Comparison of ENCODE assay signal across 8 mouse cellular contexts in the genomic region with DNA sequence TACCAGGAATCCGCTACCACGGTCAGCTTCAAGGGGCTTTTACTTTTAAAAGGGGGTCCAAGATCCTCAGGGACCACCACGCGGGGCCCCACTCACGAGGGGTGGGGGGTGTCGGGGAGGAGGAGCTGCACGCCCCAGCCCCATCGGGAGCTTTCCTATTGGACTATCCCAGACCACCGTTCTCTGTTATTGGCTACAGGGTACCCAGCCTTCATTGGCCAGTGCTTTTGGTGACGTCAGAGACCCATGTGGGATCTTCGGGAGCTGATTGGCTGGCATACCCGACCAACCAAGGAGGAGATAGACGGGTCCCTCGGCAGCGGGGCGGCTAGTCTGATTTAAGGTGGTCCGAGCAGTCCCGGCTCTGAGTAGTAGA. TPM values are rescaled to one million over a fixed set of nuclear protein-coding genes. Genes with fewer than 3 reads are reported as not detected.
DNase-seq lines count a peak whose midpoint lies in the region; ATAC-seq and TF ChIP-seq lines count a peak whose summit lies in the region.

No protein-coding gene starts in this region.

- TF ChIP-seq POLR2A in brain, embryonic 14.5 days (IDR thresholded peaks at IDR 0.05; ENCODE audit: borderline replicate concordance, extremely low read depth, insufficient read depth, insufficient read length, poor library complexity, severe bottlenecking), result no peak
- no peak for TF ChIP-seq POLR2A in liver, adult 2 months (IDR thresholded peaks at IDR 0.05; ENCODE audit: extremely low read depth, insufficient read depth, low read length)
- TF ChIP-seq POLR2A in myocyte (IDR thresholded peaks at IDR 0.05; ENCODE audit: insufficient read length, low read depth), result no peak

- H3K4me3 ChIP-seq in C2C12 (ENCODE audit: insufficient read depth, poor library complexity, severe bottlenecking) (peak overlapping the region; percentile 43), myocyte (peak overlapping the region; percentile 32)
- H3K4me3 ChIP-seq in erythroblast, embryonic 14.5 days (replicated peaks), result peak overlapping the region; percentile 76
- H3K4me3 ChIP-seq in heart, embryonic 11.5 days (ENCODE audit: low read depth, low read length), result peak overlapping the region; percentile 50
- H3K4me3 ChIP-seq in kidney, embryonic 16.5 days (ENCODE audit: low read length), result peak overlapping the region; percentile 52
- peak overlapping the region; percentile 56 for H3K4me3 ChIP-seq in liver, adult 2 months (ENCODE audit: insufficient read depth, low read depth, low read length)

- no peaks in the 10 kb centered on the region for H3K79me2 ChIP-seq in C2C12 (ENCODE audit: control insufficient read depth, insufficient read depth)
- no peaks in the 10 kb centered on the region for H3K79me2 ChIP-seq in liver, adult 2 months (ENCODE audit: control insufficient read depth, insufficient read depth, low read length)
- no peaks in the 10 kb centered on the region for H3K79me2 ChIP-seq in myocyte (ENCODE audit: control insufficient read depth, insufficient read depth)

- TF ChIP-seq CTCF in C2C12 (IDR thresholded peaks at IDR 0.05; ENCODE audit: control insufficient read depth, insufficient read depth, insufficient read length), result no peak
- no peak for TF ChIP-seq CTCF in brain, embryonic 14.5 days (IDR thresholded peaks at IDR 0.05; ENCODE audit: borderline replicate concordance, extremely low read depth, insufficient read depth, insufficient read length)
- no peak for TF ChIP-seq CTCF in liver, adult 2 months (IDR thresholded peaks at IDR 0.05; ENCODE audit: low read depth, low read length)

- H3K79me3 ChIP-seq in C2C12 (ENCODE audit: low read depth), result no peaks in the 10 kb centered on the region

- H3K4me2 ChIP-seq in heart, embryonic 11.5 days, result peak overlapping the region; percentile 84
- peak overlapping the region; percentile 95 for H3K4me2 ChIP-seq in kidney, embryonic 16.5 days (replicated peaks; ENCODE audit: low read depth, low read length)
- peak overlapping the region; percentile 100 for H3K4me2 ChIP-seq in myocyte (ENCODE audit: low read depth)

- H3K9ac ChIP-seq in heart, embryonic 11.5 days (ENCODE audit: low read depth, low read length), result peak overlapping the region; percentile 66; the same call in 1 of the 2 replicates
- H3K9ac ChIP-seq in kidney, embryonic 16.5 days (replicated peaks; ENCODE audit: low read length), result peak overlapping the region; percentile 58
- peak overlapping the region; percentile 65 for H3K9ac ChIP-seq in liver, adult 2 months (ENCODE audit: low read depth, low read length)

- H3K27ac ChIP-seq in heart, embryonic 11.5 days (ENCODE audit: low read depth, low read length), result peak overlapping the region; percentile 94
- peak overlapping the region; percentile 96 for H3K27ac ChIP-seq in kidney, embryonic 16.5 days (ENCODE audit: low read length)
- H3K27ac ChIP-seq in liver, adult 2 months (replicated peaks; ENCODE audit: insufficient read depth, low read depth, low read length), result peak overlapping the region; percentile 86

- H3ac ChIP-seq in C2C12 (ENCODE audit: control insufficient read depth, insufficient read length, low read depth), result peak overlapping the region; percentile 77
- no peak overlapping the region for H3ac ChIP-seq in myocyte (ENCODE audit: control insufficient read depth, insufficient read length)

- H3K9me3 ChIP-seq in erythroblast, embryonic 14.5 days (ENCODE audit: control insufficient read depth, low read length), result no peaks in the 10 kb centered on the region
- H3K9me3 ChIP-seq in heart, embryonic 11.5 days (replicated peaks; ENCODE audit: control insufficient read depth, low read length), result no peaks in the 10 kb centered on the region
- H3K9me3 ChIP-seq in kidney, embryonic 16.5 days (ENCODE audit: low read length), result no peaks in the 10 kb centered on the region

- ATAC-seq in heart, embryonic 11.5 days (replicated peaks; ENCODE audit: insufficient number of reproducible peaks, low FRiP score, low TSS enrichment), result peak; percentile 89
- peak; percentile 88 for ATAC-seq in kidney, embryonic 16.5 days (ENCODE audit: low FRiP score, low TSS enrichment)

- H3K36me3 ChIP-seq in C2C12 (ENCODE audit: control insufficient read depth, insufficient read depth) (peaks cover 6% of the 10 kb centered on the region), myocyte (ENCODE audit: control insufficient read depth, insufficient read depth) (no peaks in the 10 kb centered on the region)
- H3K36me3 ChIP-seq in erythroblast, embryonic 14.5 days (ENCODE audit: control insufficient read depth), result peaks cover 3% of the 10 kb centered on the region
- H3K36me3 ChIP-seq in heart, embryonic 11.5 days (ENCODE audit: control insufficient read depth, insufficient read depth, low read length), result peaks cover 2% of the 10 kb centered on the region
- H3K36me3 ChIP-seq in kidney, embryonic 16.5 days (ENCODE audit: insufficient read depth, low read length), result peaks cover 3% of the 10 kb centered on the region; the same call in 1 of the 2 replicates
- H3K36me3 ChIP-seq in liver, adult 2 months (ENCODE audit: control insufficient read depth, insufficient read depth, low read length), result no peaks in the 10 kb centered on the region
- H3K36me3 ChIP-seq in splenic B cell, adult 2 months (ENCODE audit: control insufficient read depth, insufficient read depth, low read length, poor library complexity, severe bottlenecking), result no peaks in the 10 kb centered on the region; the same call in 1 of the 2 replicates

- H3K27me3 ChIP-seq in C2C12 (ENCODE audit: control insufficient read depth, insufficient read depth, insufficient read length) (no peaks in the 10 kb centered on the region), myocyte (ENCODE audit: control insufficient read depth, insufficient read depth, insufficient read length) (no peaks in the 10 kb centered on the region)
- H3K27me3 ChIP-seq in erythroblast, embryonic 14.5 days (ENCODE audit: control insufficient read depth), result peaks cover 57% of the 10 kb centered on the region
- H3K27me3 ChIP-seq in heart, embryonic 11.5 days (ENCODE audit: control insufficient read depth, insufficient read depth, low read length), result peaks cover 17% of the 10 kb centered on the region; the same call in 1 of the 2 replicates
- peaks cover 20% of the 10 kb centered on the region for H3K27me3 ChIP-seq in kidney, embryonic 16.5 days (ENCODE audit: insufficient read depth, low read length)
- H3K27me3 ChIP-seq in liver, adult 2 months (ENCODE audit: control insufficient read depth, insufficient read depth, low read length), result no peaks in the 10 kb centered on the region
- H3K27me3 ChIP-seq in splenic B cell, adult 2 months (ENCODE audit: control insufficient read depth, insufficient read depth, low read length, poor library complexity, severe bottlenecking), result no peaks in the 10 kb centered on the region

- WGBS in heart, embryonic 11.5 days (ENCODE audit: insufficient replicate concordance), result under 1% methylated on average over 18 of the region's 18 CpGs
- WGBS in kidney, embryonic 16.5 days, result under 1% methylated on average over 18 of the region's 18 CpGs
- WGBS in liver, adult 2 months, result 1% methylated on average over 18 of the region's 18 CpGs

- peaks cover 85% of the 10 kb centered on the region for H3K4me1 ChIP-seq in erythroblast, embryonic 14.5 days (ENCODE audit: control insufficient read depth)
- peaks cover 53% of the 10 kb centered on the region for H3K4me1 ChIP-seq in heart, embryonic 11.5 days (ENCODE audit: control insufficient read depth, insufficient read depth, low read length)
- peaks cover 80% of the 10 kb centered on the region for H3K4me1 ChIP-seq in kidney, embryonic 16.5 days (ENCODE audit: insufficient read depth, low read length)
- H3K4me1 ChIP-seq in liver, adult 2 months (ENCODE audit: control insufficient read depth, insufficient read depth, low read length), result peaks cover 20% of the 10 kb centered on the region

- peak; percentile 100 for DNase-seq in brain, embryonic 14.5 days (ENCODE audit: low read depth)
- peak; percentile 95 for DNase-seq in liver, adult 2 months (ENCODE audit: extremely low read depth, low read depth, low spot score)
- DNase-seq in splenic B cell, adult 2 months (ENCODE audit: low read depth, low spot score), result peak; percentile 97

RNA-seq across cellular contexts. Expression of a gene that starts 2.9 kb away (rescaled TPM):
- 7.1 TPM for polyA plus RNA-seq in C2C12 (2012; fragmentation: generic; extraction: Trizol)
- polyA plus RNA-seq in brain, embryonic 14.5 days (2012; rRNA removed), result 82.1 and 123 TPM in 2 replicates
- 0.09 and 0.10 TPM in 2 replicates for polyA plus RNA-seq in erythroblast, embryonic 14.5 days (2012)
- polyA plus RNA-seq in heart, embryonic 11.5 days (2014; fragmentation: Nextera tagmentation; extraction: Ambion mirVana), result 17.8 and 18.3 TPM in 2 replicates
- polyA plus RNA-seq in kidney, embryonic 16.5 days (2015; fragmentation: Nextera tagmentation; extraction: Ambion mirVana), result 41.0 and 52.0 TPM in 2 replicates
- total RNA-seq in liver, adult 2 months (2014; rRNA removed), result 3.0 and 7.2 TPM in 2 replicates
- polyA plus RNA-seq in liver, adult 2 months (2012; rRNA removed), result 35.4 and 56.0 TPM in 2 replicates
- 11.3 TPM for polyA plus RNA-seq in myocyte (2012; fragmentation: generic; extraction: Trizol)

RNA-seq across cellular contexts. Expression of a gene that starts 12.2 kb away (rescaled TPM):
- polyA plus RNA-seq in C2C12 (2012; fragmentation: generic; extraction: Trizol) (532 TPM), myocyte (2012; fragmentation: generic; extraction: Trizol) (639 TPM)
- 568 and 696 TPM in 2 replicates for polyA plus RNA-seq in brain, embryonic 14.5 days (2012; rRNA removed)
- polyA plus RNA-seq in erythroblast, embryonic 14.5 days (2012), result 152 and 158 TPM in 2 replicates
- polyA plus RNA-seq in heart, embryonic 11.5 days (2014; fragmentation: Nextera tagmentation; extraction: Ambion mirVana), result 330 and 481 TPM in 2 replicates
- polyA plus RNA-seq in kidney, embryonic 16.5 days (2015; fragmentation: Nextera tagmentation; extraction: Ambion mirVana), result 322 and 487 TPM in 2 replicates
- total RNA-seq in liver, adult 2 months (2014; rRNA removed), result 200 and 263 TPM in 2 replicates
- 1,785 and 2,016 TPM in 2 replicates for polyA plus RNA-seq in liver, adult 2 months (2012; rRNA removed)

RNA-seq across cellular contexts. Expression of a gene that starts 26.5 kb away (rescaled TPM):
- 77.6 TPM for polyA plus RNA-seq in C2C12 (2012; fragmentation: generic; extraction: Trizol)
- 110 and 115 TPM in 2 replicates for polyA plus RNA-seq in brain, embryonic 14.5 days (2012; rRNA removed)
- polyA plus RNA-seq in erythroblast, embryonic 14.5 days (2012), result 1.2 and 1.5 TPM in 2 replicates
- 55.5 and 58.8 TPM in 2 replicates for polyA plus RNA-seq in heart, embryonic 11.5 days (2014; fragmentation: Nextera tagmentation; extraction: Ambion mirVana)
- 92.3 and 92.7 TPM in 2 replicates for polyA plus RNA-seq in kidney, embryonic 16.5 days (2015; fragmentation: Nextera tagmentation; extraction: Ambion mirVana)
- 20.7 and 27.3 TPM in 2 replicates for total RNA-seq in liver, adult 2 months (2014; rRNA removed)
- polyA plus RNA-seq in liver, adult 2 months (2012; rRNA removed), result 61.6 and 64.2 TPM in 2 replicates
- polyA plus RNA-seq in myocyte (2012; fragmentation: generic; extraction: Trizol), result 58.2 TPM

RNA-seq across cellular contexts. Expression of a gene that starts 29.4 kb away (rescaled TPM):
- polyA plus RNA-seq in C2C12 (2012; fragmentation: generic; extraction: Trizol) (8.6 TPM), myocyte (2012; fragmentation: generic; extraction: Trizol) (15.3 TPM)
- 5.3 and 8.2 TPM in 2 replicates for polyA plus RNA-seq in brain, embryonic 14.5 days (2012; rRNA removed)
- 0.27 and 0.28 TPM in 2 replicates for polyA plus RNA-seq in erythroblast, embryonic 14.5 days (2012)
- polyA plus RNA-seq in heart, embryonic 11.5 days (2014; fragmentation: Nextera tagmentation; extraction: Ambion mirVana), result 25.6 and 27.3 TPM in 2 replicates
- polyA plus RNA-seq in kidney, embryonic 16.5 days (2015; fragmentation: Nextera tagmentation; extraction: Ambion mirVana), result 18.5 and 22.8 TPM in 2 replicates
- total RNA-seq in liver, adult 2 months (2014; rRNA removed), result 0.94 and 1.6 TPM in 2 replicates
- polyA plus RNA-seq in liver, adult 2 months (2012; rRNA removed), result 3.5 and 4.2 TPM in 2 replicates

RNA-seq across cellular contexts. Expression of a gene that starts 34.6 kb away (rescaled TPM):
- polyA plus RNA-seq in C2C12 (2012; fragmentation: generic; extraction: Trizol) (0.25 TPM), myocyte (2012; fragmentation: generic; extraction: Trizol) (0.78 TPM)
- 5.5 and 6.7 TPM in 2 replicates for polyA plus RNA-seq in brain, embryonic 14.5 days (2012; rRNA removed)
- polyA plus RNA-seq in erythroblast, embryonic 14.5 days (2012), result 0.05 and 0.07 TPM in 2 replicates
- 0.25 and 0.63 TPM in 2 replicates for polyA plus RNA-seq in heart, embryonic 11.5 days (2014; fragmentation: Nextera tagmentation; extraction: Ambion mirVana)
- 0.66 and 0.82 TPM in 2 replicates for polyA plus RNA-seq in kidney, embryonic 16.5 days (2015; fragmentation: Nextera tagmentation; extraction: Ambion mirVana)
- total RNA-seq in liver, adult 2 months (2014; rRNA removed), result 0.55 and 0.67 TPM in 2 replicates
- polyA plus RNA-seq in liver, adult 2 months (2012; rRNA removed), result 0.29 and 0.56 TPM in 2 replicates

Comparison
In these comparisons a context has a peak if more than half of its experiments do, and no peak if none do; other contexts are left out.
1. Peak in every context shown above with its lines: DNase-seq, ATAC-seq, H3K4me3 ChIP-seq and H3K27ac ChIP-seq.
2. RNA of a gene that starts 26.5 kb away (polyA plus RNA-seq): 110 to 115 TPM in brain, embryonic 14.5 days, 92.3 to 92.7 TPM in kidney, embryonic 16.5 days, 77.6 TPM in C2C12 (single experiment), 61.6 to 64.2 TPM in liver, adult 2 months, 58.2 TPM in myocyte (single experiment) and 55.5 to 58.8 TPM in heart, embryonic 11.5 days; 1.2 to 1.5 TPM in erythroblast, embryonic 14.5 days; every median in the first group is over 10 times any median in the second.